Mouse (Mus musculus): ENCODE measurements at regions not wholly inside any gene's neighbourhood (a gene's known extent, or its start where the extent isn't known, plus 50 kb on each side); places are given as distances from the start of the nearest gene placed in this dataset.

GRCm38 (mm10) chr14:76624626-76625378 is 68.1 kb upstream of the Serp2 start:
- no peak for DNase-seq

DNA sequence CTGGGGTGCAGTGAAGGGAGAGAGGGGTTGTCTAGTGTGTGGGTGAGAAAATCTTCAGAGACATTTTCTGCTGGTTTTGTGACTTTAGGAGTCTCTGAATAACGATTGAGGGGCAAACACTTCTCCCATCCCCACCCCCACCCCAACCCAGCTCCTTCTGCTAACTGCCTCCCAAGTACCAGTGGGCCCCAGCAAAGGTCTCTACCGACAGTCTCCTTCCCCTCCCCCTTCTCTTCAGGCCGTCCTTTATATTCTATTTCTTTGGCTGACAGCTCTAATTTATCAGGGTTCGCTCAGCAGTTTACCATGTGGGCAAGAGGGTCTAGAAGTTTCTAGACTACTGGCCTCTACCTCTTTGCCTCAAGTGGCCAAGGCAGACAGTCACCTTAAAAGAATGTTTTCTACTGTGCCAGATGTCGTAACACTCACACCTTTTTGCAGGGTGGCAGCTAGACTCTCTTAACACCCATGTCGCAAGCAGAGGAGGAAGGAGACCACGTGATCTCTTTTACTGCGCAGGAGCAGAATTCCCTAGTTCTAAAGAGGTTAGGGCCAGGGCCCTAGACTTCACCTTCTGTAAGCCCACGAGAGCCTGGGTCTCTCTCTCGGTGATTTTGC is 66.8 kb upstream of the Serp2 start:
- no peak for DNase-seq

DNA sequence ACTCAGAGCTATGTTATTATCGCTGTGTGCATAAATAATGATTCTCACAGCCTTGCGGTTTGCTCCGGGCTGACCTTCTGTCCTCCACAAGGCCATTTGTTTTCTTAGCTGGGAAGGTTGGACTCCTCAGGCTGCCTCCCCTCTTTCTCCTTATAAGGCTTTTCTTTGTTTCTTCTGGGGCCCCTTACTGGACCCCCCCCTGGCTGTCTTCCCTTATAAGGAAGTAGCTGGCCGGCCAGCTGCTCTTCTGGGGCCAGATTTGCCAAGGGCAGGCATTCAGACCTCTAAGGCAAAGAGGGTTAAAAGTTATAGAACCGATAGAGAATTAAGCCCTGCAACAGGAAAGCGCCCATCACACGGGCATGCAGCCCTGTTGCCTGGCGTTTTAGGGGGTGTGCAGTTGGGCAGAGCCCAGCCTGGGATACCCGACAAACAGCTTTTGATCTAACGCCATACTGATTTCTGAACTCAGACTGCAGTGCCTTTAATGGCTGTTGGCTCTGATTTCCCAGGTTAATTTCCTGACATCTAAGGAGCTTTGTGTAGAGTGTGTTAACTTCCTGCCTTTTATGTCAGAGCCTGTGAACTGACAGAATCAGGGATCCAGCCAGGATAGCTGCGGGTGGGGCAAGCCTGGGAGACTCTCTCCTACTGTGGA is 66.1 kb upstream of the Serp2 start:
- DNase-seq, result no peak

DNA sequence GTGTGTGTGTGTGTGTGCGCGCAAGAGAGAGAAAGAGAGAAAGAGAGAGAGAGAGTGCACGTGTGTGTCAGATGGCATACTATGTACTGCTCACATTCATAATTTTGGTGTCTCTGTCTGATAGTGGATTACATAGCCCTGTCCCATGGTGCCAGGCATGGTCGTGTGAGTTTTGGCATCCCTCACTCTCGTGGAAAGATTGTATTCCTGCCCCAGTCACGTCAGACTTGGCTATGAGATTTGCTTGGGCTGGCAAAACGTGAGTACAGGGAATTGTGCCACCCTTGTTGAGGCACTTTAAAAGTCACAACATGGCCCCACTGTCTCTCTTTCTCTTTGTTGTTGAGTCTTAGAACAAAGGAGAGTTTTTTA is 62.3 kb upstream of the Serp2 start:
- no peak for DNase-seq

- DNase-seq, result no peak
Measured at GRCm38 (mm10) chr14:76618331-76619037, 61.8 kb upstream of the Serp2 start.

DNA sequence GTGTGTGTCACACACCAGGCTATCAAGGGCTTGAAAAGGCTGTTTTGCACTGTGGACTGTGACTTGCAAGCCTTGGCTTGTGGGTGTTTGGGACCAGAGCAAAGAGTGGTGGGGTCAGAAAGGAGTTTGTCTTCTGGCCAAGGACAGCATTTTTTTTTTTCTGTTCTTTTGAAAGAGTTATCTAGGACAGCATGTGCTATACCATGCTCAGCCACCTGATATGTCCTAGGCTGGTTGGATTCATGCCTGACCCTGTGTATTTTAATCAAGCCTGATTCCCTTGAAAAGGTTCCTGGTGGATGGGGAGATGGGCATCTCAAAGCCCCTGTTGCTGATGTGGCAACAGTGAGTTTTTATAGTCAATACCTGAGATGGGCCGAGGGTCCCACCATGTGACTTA is 61.2 kb upstream of the Serp2 start:
- DNase-seq, result no peak

GRCm38 (mm10) chr14:76617447-76617846 is 60.8 kb upstream of the Serp2 start:
- no peak for DNase-seq

DNA sequence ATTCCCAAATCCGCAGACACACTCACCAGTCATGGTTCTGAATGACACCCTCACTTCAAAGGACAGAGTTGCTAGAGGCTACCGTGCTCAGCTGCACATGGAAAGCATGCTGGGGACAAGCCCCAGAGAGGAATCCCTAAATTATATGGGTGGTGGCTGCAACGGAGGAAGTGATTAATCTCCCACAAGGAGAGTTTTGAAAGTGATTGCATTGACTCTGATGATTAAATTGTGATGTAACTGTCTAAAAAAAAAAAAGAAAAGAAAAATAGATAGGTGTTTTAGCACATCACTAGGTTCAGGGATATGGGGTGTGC is 59.6 kb upstream of the Serp2 start:
- DNase-seq, result no peak

DNA sequence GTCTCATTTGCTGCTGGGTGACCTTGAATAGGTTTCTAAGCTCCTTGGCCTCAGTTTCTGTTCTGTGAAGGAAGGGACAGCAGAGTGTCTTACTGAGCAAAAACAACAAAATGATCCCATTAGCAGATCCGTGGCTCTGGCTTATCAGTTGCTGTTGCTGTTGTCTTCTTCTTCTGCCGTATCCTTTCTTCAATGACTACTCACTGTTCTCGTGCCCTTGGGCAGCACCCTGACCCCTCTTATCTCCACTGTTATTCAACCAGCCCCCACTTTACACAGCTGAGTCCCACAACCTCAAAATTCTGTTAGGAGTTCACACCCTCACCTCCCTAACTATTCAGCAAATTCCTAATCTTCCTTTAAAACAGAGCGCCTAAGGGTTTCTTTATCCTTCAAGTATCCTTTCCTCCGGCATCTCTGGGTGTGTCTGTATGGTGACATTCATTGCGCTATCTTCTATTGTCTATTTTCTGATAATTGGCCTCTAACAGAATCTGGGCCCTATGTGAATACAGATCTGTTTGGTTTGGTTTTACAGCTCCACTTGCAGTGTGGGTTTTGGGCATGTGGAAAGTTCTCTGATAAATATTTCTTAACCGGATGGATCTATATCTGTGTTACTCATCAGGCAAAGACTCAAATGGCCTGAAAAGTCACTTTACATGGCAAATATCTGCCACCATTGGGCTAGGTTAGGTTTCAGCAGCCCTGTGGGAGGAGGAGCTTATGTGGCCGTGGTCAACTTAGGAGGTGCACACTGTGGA is 59.1 kb upstream of the Serp2 start:
- no peak for DNase-seq

GRCm38 (mm10) chr14:76615182-76615581 is 58.5 kb upstream of the Serp2 start:
- DNase-seq, result no peak

- DNase-seq, result no peak
Measured at GRCm38 (mm10) chr14:76614682-76615081, 58.0 kb upstream of the Serp2 start.

- DNase-seq, result no peak
Measured at GRCm38 (mm10) chr14:76613604-76614003, 56.9 kb upstream of the Serp2 start.

DNA sequence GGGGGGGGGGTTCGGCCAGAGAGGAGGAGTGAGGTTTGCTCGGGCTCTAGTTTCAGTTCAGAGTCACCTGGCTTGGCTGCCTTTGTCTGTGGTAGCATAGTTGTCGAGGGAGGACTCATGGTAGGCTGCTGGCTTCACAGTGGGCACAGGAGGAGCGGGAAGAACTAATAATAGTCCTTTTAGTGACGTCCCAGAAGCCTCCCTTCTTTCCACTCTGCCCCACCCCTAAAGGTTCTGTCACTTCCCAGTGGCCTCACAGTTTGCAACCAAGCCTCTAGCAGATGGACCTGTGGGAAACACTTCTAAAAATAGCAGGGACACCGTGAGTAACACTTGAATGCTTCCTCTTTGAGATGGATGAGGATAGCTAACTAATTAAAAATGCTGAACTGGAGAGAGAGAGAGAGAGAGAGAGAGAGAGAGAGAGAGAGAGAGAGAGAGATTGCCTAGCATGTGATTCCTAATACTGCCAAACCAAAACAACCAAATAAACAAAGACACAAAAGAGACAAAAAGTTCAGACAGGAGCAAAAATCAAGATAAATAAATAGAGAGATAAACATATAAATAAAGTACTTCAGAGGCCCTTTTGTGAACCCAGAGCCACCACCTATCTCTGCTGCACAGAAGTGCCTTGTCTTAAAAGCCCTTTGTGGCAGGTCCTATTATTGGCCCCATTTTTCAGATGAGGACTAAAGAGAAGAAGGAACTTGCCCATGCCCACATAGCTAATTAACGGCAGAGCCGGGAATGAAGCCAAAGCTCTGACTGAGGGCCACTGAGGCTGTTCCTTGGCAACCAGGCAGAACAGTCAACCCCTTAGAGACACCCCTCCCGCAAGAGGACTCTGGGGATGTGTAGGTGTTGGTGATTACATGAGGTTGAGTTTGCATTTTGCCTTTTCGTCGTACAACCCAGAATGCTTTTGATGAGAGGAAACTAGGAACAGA is 54.0 kb upstream of the Serp2 start:
- no peak for DNase-seq
